Mouse (Mus musculus): ENCODE results near the gene Rbmx. TPM values are rescaled to one million over a fixed set of nuclear protein-coding genes. Genes with fewer than 3 reads are reported as not detected.

The Rbmx gene
- polyA plus RNA-seq (2012; rRNA removed): 7.9 and 8.2 TPM in 2 replicates

- DNase-seq (ENCODE audit: low read depth in 1 of 2, low spot score in 2 of 2): peak; percentile 73 to 87
- peaks cover 9% of the 10 kb centered on the region for H3K36me3 ChIP-seq (ENCODE audit: control insufficient read depth, insufficient read depth, low read length)
- peak within 1 kb of the TSS; percentile 84 for H3K4me3 ChIP-seq (ENCODE audit: extremely low read depth, insufficient read depth, insufficient read length)
- TF ChIP-seq CTCF (IDR thresholded peaks at IDR 0.05; ENCODE audit: extremely low read depth, insufficient read depth, insufficient read length, insufficient replicate concordance): no peak
- peak; percentile 45; the same call in 1 of the 2 replicates for TF ChIP-seq POLR2A (IDR thresholded peaks at IDR 0.05; ENCODE audit: low read depth, low read length)
- H3K27me3 ChIP-seq (ENCODE audit: control insufficient read depth, insufficient read depth, low read length): no peaks in the 10 kb centered on the region
- peaks cover 4% of the 10 kb centered on the region; the same call in 1 of the 2 replicates for H3K4me1 ChIP-seq (ENCODE audit: control insufficient read depth, insufficient read depth, insufficient read length)
- 21% methylated on average over 50 of the region's 50 CpGs for WGBS
- peak within 1 kb of the TSS; percentile 92 for H3K27ac ChIP-seq (ENCODE audit: insufficient read depth, low read length)
Observed at GRCm38 (mm10) chrX:57392367-57393246, at the start of gene Rbmx. Gene Rbmx (minus strand): TSS chrX:57393036.

- 87% methylated on average over 2 of the region's 2 CpGs for WGBS
- no peak overlapping the region for H3K27ac ChIP-seq (ENCODE audit: insufficient read depth, low read length)
- H3K4me1 ChIP-seq (ENCODE audit: control insufficient read depth, insufficient read depth, insufficient read length): no peaks in the 10 kb centered on the region
- no peak overlapping the region for H3K4me3 ChIP-seq (ENCODE audit: extremely low read depth, insufficient read depth, insufficient read length)
- no peaks in the 10 kb centered on the region for H3K27me3 ChIP-seq (ENCODE audit: control insufficient read depth, insufficient read depth, low read length)
- H3K36me3 ChIP-seq (ENCODE audit: control insufficient read depth, insufficient read depth, low read length): no peaks in the 10 kb centered on the region
- TF ChIP-seq CTCF (IDR thresholded peaks at IDR 0.05; ENCODE audit: extremely low read depth, insufficient read depth, insufficient read length, insufficient replicate concordance) (no peak), POLR2A (IDR thresholded peaks at IDR 0.05; ENCODE audit: low read depth, low read length) (no peak)
- no peak for DNase-seq (ENCODE audit: low read depth in 1 of 2, low spot score in 2 of 2)
Observed at GRCm38 (mm10) chrX:57433897-57434296, 41.1 kb upstream of the Rbmx start.

- no peak for DNase-seq (ENCODE audit: low read depth in 1 of 2, low spot score in 2 of 2)
- 8% methylated on average over 2 of the region's 2 CpGs for WGBS
- TF ChIP-seq POLR2A (IDR thresholded peaks at IDR 0.05; ENCODE audit: low read depth, low read length) (no peak), CTCF (IDR thresholded peaks at IDR 0.05; ENCODE audit: extremely low read depth, insufficient read depth, insufficient read length, insufficient replicate concordance) (no peak)
Observed at GRCm38 (mm10) chrX:57431610-57432009, 38.8 kb upstream of the Rbmx start.

GRCm38 (mm10) chrX:57408769-57409168, 15.9 kb upstream of the Rbmx start, which contains the start of gene Gm364:
Gene Gm364 (plus strand): TSS chrX:57409154.
- Histone ChIP-seq H3K27me3 (ENCODE audit: control insufficient read depth, insufficient read depth, low read length) (no peaks in the 10 kb centered on the region), H3K27ac (ENCODE audit: insufficient read depth, low read length) (no peak within 1 kb of the TSS), H3K4me3 (ENCODE audit: extremely low read depth, insufficient read depth, insufficient read length) (no peak within 1 kb of the TSS), H3K4me1 (ENCODE audit: control insufficient read depth, insufficient read depth, insufficient read length) (no peaks in the 10 kb centered on the region), H3K36me3 (ENCODE audit: control insufficient read depth, insufficient read depth, low read length) (no peaks in the 10 kb centered on the region)
- 80% methylated on average over 12 of the region's 12 CpGs for WGBS
- TF ChIP-seq CTCF (IDR thresholded peaks at IDR 0.05; ENCODE audit: extremely low read depth, insufficient read depth, insufficient read length, insufficient replicate concordance): no peak
- no peak for TF ChIP-seq POLR2A (IDR thresholded peaks at IDR 0.05; ENCODE audit: low read depth, low read length)
- no peak for DNase-seq (ENCODE audit: low read depth in 1 of 2, low spot score in 2 of 2)

More at GRCm38 (mm10) chrX:57431610-57432009, 38.8 kb upstream of the Rbmx start:
- Histone ChIP-seq H3K27ac (ENCODE audit: insufficient read depth, low read length) (no peak overlapping the region), H3K27me3 (ENCODE audit: control insufficient read depth, insufficient read depth, low read length) (no peaks in the 10 kb centered on the region), H3K4me1 (ENCODE audit: control insufficient read depth, insufficient read depth, insufficient read length) (no peaks in the 10 kb centered on the region), H3K4me3 (ENCODE audit: extremely low read depth, insufficient read depth, insufficient read length) (no peak overlapping the region), H3K36me3 (ENCODE audit: control insufficient read depth, insufficient read depth, low read length) (no peaks in the 10 kb centered on the region)

- TF ChIP-seq CTCF (IDR thresholded peaks at IDR 0.05; ENCODE audit: extremely low read depth, insufficient read depth, insufficient read length, insufficient replicate concordance): peak; percentile 12; the same call in 1 of the 2 replicates
- TF ChIP-seq POLR2A (IDR thresholded peaks at IDR 0.05; ENCODE audit: low read depth, low read length): no peak
- DNase-seq (ENCODE audit: low read depth in 1 of 2, low spot score in 2 of 2): peak in 1 of 2 experiments; percentile 3
- no peak overlapping the region for H3K27ac ChIP-seq (ENCODE audit: insufficient read depth, low read length)
Observed at GRCm38 (mm10) chrX:57403651-57404050, 10.8 kb upstream of the Rbmx start.

GRCm38 (mm10) chrX:57401388-57401787, 8.6 kb upstream of the Rbmx start:
- Histone ChIP-seq H3K27me3 (ENCODE audit: control insufficient read depth, insufficient read depth, low read length) (no peaks in the 10 kb centered on the region), H3K4me1 (ENCODE audit: control insufficient read depth, insufficient read depth, insufficient read length) (no peaks in the 10 kb centered on the region), H3K27ac (ENCODE audit: insufficient read depth, low read length) (no peak overlapping the region), H3K4me3 (ENCODE audit: extremely low read depth, insufficient read depth, insufficient read length) (no peak overlapping the region), H3K36me3 (ENCODE audit: control insufficient read depth, insufficient read depth, low read length) (no peaks in the 10 kb centered on the region)
- WGBS: 83% methylated on average over 1 of the region's 1 CpGs
- no peak for DNase-seq (ENCODE audit: low read depth in 1 of 2, low spot score in 2 of 2)
- TF ChIP-seq POLR2A (IDR thresholded peaks at IDR 0.05; ENCODE audit: low read depth, low read length) (no peak), CTCF (IDR thresholded peaks at IDR 0.05; ENCODE audit: extremely low read depth, insufficient read depth, insufficient read length, insufficient replicate concordance) (no peak)

More at GRCm38 (mm10) chrX:57403651-57404050, 10.8 kb upstream of the Rbmx start:
- no peaks in the 10 kb centered on the region for H3K4me1 ChIP-seq (ENCODE audit: control insufficient read depth, insufficient read depth, insufficient read length)
- no peaks in the 10 kb centered on the region for H3K27me3 ChIP-seq (ENCODE audit: control insufficient read depth, insufficient read depth, low read length)
- H3K36me3 ChIP-seq (ENCODE audit: control insufficient read depth, insufficient read depth, low read length): no peaks in the 10 kb centered on the region
- no peak overlapping the region for H3K4me3 ChIP-seq (ENCODE audit: extremely low read depth, insufficient read depth, insufficient read length)

Data from spleen, adult 2 months (tissue).